Mouse (Mus musculus) spleen, adult 2 months (tissue): Measurements from ENCODE around the gene Farsb.

ENCODE experiments used
- CTCF ChIP-seq: fragments of 200-500 bp; IDR thresholded peaks from 2 replicates; pipeline ENCODE4 v1.5.1; 2011; ENCODE audit warnings: mild to moderate bottlenecking, inconsistent platforms; ENCODE audit not compliant: insufficient read depth, insufficient read length, insufficient replicate concordance; ENCODE audit errors: extremely low read depth
- POLR2A ChIP-seq: fragments of 200-500 bp; IDR thresholded peaks from 2 replicates; pipeline ENCODE4 v1.6.1; 2011; ENCODE audit warnings: low read depth, low read length, inconsistent platforms

- TF ChIP-seq CTCF (no peak), POLR2A (no peak)
Measured at GRCm38 (mm10) chr1:78534428-78535150, 45.9 kb upstream of the Farsb start.
